Mouse (Mus musculus) splenic B cell, adult 2 months (primary cell): Measurements from ENCODE around the gene Wwox.

Experiments
- DNase-seq: peaks from one replicate; pipeline ENCODE4 v3.0.0-alpha.2; 2011; ENCODE audit warnings: low read depth, low spot score
- H3K27me3 ChIP-seq: 2 replicates; pipeline ENCODE4 v1.6.1; 2012; ENCODE audit warnings: mild to moderate bottlenecking, low read length, moderate library complexity, mixed read lengths; ENCODE audit not compliant: control insufficient read depth, poor library complexity, insufficient read depth, severe bottlenecking
- H3K36me3 ChIP-seq: 2 replicates; pipeline ENCODE4 v1.6.1; 2012; ENCODE audit warnings: mild to moderate bottlenecking, low read length, moderate library complexity, mixed read lengths; ENCODE audit not compliant: control insufficient read depth, poor library complexity, insufficient read depth, severe bottlenecking

The Wwox gene

GRCm38 (mm10) chr8:114849461-114849860 is 410.0 kb downstream of the Wwox start:
- Histone ChIP-seq H3K27me3 (no peaks in the 10 kb centered on the region), H3K36me3 (no peaks in the 10 kb centered on the region)
- DNase-seq: no peak

GRCm38 (mm10) chr8:114850014-114850870 is 410.8 kb downstream of the Wwox start:
- Histone ChIP-seq H3K36me3 (no peaks in the 10 kb centered on the region), H3K27me3 (no peaks in the 10 kb centered on the region)
- no peak for DNase-seq

GRCm38 (mm10) chr8:114853765-114854164 is 414.3 kb downstream of the Wwox start:
- Histone ChIP-seq H3K27me3 (no peaks in the 10 kb centered on the region), H3K36me3 (no peaks in the 10 kb centered on the region)
- DNase-seq: no peak

- no peaks in the 10 kb centered on the region for H3K27me3 ChIP-seq
- DNase-seq: no peak
Measured at GRCm38 (mm10) chr8:114855833-114856232, 416.4 kb downstream of the Wwox start.

GRCm38 (mm10) chr8:114865911-114866310 is 426.5 kb downstream of the Wwox start:
- Histone ChIP-seq H3K27me3 (no peaks in the 10 kb centered on the region), H3K36me3 (no peaks in the 10 kb centered on the region)
- DNase-seq: no peak

More at GRCm38 (mm10) chr8:114855833-114856232, 416.4 kb downstream of the Wwox start:
- H3K36me3 ChIP-seq: no peaks in the 10 kb centered on the region

- no peaks in the 10 kb centered on the region for H3K27me3 ChIP-seq
- H3K36me3 ChIP-seq: no peaks in the 10 kb centered on the region
- DNase-seq: no peak
Measured at GRCm38 (mm10) chr8:114869321-114869720, 429.9 kb downstream of the Wwox start.

GRCm38 (mm10) chr8:114870410-114870809 is 431.0 kb downstream of the Wwox start:
- no peaks in the 10 kb centered on the region for H3K36me3 ChIP-seq
- no peak for DNase-seq
- no peaks in the 10 kb centered on the region for H3K27me3 ChIP-seq

GRCm38 (mm10) chr8:114872491-114872890 is 433.0 kb downstream of the Wwox start:
- DNase-seq: no peak
- Histone ChIP-seq H3K27me3 (no peaks in the 10 kb centered on the region), H3K36me3 (no peaks in the 10 kb centered on the region)

- DNase-seq: no peak
- Histone ChIP-seq H3K36me3 (no peaks in the 10 kb centered on the region), H3K27me3 (no peaks in the 10 kb centered on the region)
Measured at GRCm38 (mm10) chr8:114875161-114875560, 435.7 kb downstream of the Wwox start.

- no peaks in the 10 kb centered on the region for H3K36me3 ChIP-seq
- DNase-seq: no peak
- H3K27me3 ChIP-seq: no peaks in the 10 kb centered on the region
Measured at GRCm38 (mm10) chr8:114876161-114876611, 436.7 kb downstream of the Wwox start.

- DNase-seq: no peak
- no peaks in the 10 kb centered on the region for H3K36me3 ChIP-seq
Measured at GRCm38 (mm10) chr8:114876696-114877206, 437.3 kb downstream of the Wwox start.

GRCm38 (mm10) chr8:114877234-114877633 is 437.8 kb downstream of the Wwox start:
- Histone ChIP-seq H3K27me3 (no peaks in the 10 kb centered on the region), H3K36me3 (no peaks in the 10 kb centered on the region)
- no peak for DNase-seq

More at GRCm38 (mm10) chr8:114876696-114877206, 437.3 kb downstream of the Wwox start:
- no peaks in the 10 kb centered on the region for H3K27me3 ChIP-seq

- H3K36me3 ChIP-seq: no peaks in the 10 kb centered on the region
- DNase-seq: peak; percentile 9
- H3K27me3 ChIP-seq: no peaks in the 10 kb centered on the region
Measured at GRCm38 (mm10) chr8:114878449-114879276, 439.2 kb downstream of the Wwox start.

- DNase-seq: no peak
Measured at GRCm38 (mm10) chr8:114879277-114879568, 439.8 kb downstream of the Wwox start.

GRCm38 (mm10) chr8:114879678-114880077 is 440.2 kb downstream of the Wwox start:
- H3K36me3 ChIP-seq: no peaks in the 10 kb centered on the region
- H3K27me3 ChIP-seq: no peaks in the 10 kb centered on the region
- DNase-seq: peak; percentile 54

More at GRCm38 (mm10) chr8:114879277-114879568, 439.8 kb downstream of the Wwox start:
- H3K27me3 ChIP-seq: no peaks in the 10 kb centered on the region
- no peaks in the 10 kb centered on the region for H3K36me3 ChIP-seq
